Mouse (Mus musculus) 416B (cell line): ENCODE measurements at regions not wholly inside any gene's neighbourhood (a gene's known extent, or its start where the extent isn't known, plus 50 kb on each side); places are given as distances from the start of the nearest gene placed in this dataset.

ENCODE experiments used
- DNase-seq: peaks from one replicate; pipeline ENCODE4 v3.0.0; 2011; ENCODE audit warnings: low read depth

- no peak for DNase-seq
These were observed 145.1 kb downstream of the Zfp36l1 start for GRCm38 (mm10) chr12:79967491-79968255.

GRCm38 (mm10) chr12:79966621-79967490 lies 146.0 kb downstream of the Zfp36l1 start:
- DNase-seq = no peak

DNA sequence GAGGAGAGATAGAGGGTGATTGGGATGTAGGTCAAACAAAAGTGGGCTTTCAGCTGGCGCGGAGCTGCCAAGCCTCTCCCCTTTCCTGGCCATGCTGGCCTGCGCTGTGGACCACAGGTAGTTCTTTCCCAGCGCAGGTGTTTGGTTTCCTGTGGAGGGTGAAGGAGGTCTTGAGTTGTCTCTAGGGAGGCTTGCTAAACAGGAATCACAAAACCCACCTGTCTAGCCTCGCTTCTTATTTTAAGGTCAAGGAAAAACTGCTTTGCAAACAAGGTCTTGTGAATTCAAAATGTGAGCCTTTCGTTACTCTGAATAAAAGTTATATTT lies 146.6 kb downstream of the Zfp36l1 start:
- no peak for DNase-seq

DNA sequence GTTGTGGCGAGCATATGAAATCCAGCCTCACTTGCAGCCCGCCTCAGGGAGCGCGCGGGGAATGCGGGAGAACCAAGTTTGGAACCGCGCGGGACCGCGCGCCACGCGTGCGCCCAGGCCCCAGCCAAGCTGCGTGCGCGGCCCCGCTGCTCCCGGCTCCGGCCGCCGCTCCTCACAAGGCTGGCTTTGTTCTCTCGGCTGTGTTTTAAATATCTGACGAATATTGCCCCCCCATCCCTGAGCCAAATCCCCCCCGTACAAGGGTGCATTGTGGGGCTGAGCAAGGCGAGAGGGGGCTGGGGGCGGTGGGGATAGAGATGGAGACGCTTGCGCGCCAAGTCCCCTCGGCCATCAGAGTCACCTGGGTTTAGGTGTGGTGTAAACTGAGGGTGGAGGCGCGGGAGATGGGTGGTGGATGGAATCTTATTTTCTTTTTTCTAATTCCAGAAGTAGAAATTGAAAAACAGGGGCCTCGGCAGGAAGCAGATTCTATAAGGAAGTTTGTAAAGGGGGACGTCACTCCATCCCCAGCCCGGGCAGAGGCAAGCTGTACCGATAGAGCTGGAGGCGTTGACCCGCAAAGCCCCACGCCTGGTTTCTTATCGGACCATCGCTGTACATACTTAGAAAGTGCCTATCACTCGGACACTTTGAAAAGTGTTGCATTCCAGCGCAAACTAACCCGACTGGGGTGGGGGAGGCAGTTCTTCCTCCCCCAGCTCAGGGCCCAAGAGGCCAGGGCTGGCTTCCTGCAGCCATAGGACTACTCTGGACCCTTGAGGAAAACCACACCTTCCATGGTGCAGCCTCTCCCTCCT lies 147.1 kb downstream of the Zfp36l1 start:
- DNase-seq = no peak

DNA sequence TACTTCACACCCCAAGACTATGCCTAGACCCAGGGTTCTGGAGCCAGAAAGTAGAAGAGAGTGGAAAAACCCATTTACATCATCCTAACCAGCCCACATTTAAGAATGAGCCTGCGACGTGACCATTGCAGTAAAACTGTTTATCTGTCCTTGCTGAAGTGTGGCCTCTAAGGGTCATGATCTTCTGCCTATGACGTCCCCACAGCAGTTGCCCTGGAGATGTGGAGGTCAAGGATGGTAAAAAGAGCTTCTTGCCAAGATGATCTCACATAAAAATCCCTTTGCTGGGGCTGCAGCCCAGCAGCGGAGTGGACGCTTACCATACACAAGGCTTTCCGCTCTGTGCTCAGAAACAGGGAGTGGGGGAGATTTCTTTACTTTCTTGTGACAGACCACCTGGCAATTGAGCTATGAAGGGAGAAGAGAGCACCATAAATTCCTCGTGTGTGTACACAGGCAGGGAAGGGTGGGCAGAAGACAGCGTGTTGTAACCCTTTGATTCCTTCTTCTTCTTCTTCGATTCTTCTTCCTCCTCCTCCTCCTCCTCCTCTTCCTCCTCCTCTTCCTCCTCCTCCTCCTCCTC lies 149.3 kb downstream of the Zfp36l1 start:
- DNase-seq = no peak

GRCm38 (mm10) chr12:79962649-79963236 lies 150.1 kb downstream of the Zfp36l1 start:
- no peak for DNase-seq

DNA sequence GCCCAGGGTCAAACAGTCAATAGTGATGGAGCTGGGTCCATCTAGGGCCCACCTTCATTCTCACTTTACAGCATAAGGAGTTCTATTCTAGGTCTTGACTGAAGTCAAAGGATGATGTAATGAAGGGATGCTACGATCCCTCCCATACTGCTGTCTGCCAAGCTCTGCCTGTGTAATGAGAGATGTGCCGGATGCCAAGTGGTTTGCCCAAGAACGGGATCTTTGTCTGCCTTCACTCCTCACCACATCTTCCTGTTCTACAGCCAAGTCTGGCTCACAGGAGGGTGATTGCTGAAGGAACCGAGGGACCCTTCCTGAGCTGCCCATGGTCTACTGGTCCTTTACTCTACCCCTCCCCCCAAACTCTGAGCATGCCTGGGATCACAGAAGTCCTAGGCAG lies 150.9 kb downstream of the Zfp36l1 start:
- peak; percentile 51 for DNase-seq

DNA sequence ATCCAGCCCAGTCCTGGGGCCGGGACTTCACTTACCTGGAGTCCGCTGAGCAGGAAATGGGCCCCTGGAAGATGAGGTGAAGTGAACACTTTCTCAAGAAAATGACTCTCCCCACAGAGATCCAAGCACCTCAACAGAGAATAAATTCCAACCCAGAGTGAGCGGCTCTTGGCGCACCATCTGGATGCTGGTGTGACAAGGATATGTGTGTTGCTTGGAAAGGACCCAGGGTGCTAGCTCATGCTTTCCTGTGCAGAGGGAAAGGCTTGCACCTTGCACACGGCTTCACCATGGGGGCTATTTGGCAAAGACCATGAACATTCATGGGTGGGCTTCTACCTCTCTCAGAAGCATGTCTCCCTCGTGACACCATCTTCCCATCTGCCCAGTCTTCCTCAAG lies 151.7 kb downstream of the Zfp36l1 start:
- DNase-seq = no peak

DNA sequence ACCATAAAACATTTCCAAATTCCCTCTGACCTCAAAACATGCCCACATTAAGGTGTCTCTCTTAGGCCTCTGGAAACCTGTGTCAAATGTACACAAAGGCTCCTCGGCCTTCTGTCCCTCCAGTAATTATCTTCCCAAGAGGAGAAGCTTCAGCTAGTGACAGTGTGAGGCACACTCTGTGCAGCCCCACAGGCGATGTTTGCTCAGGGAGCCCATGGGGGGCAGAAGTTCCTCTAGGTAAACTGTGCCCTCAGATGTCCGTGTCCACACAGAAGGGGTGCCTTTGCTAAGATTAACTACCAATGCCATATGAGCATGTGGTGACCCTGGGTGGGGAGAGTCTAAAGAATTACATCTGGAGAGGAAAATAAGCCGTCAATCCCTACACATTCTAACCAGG lies 152.4 kb downstream of the Zfp36l1 start:
- DNase-seq = no peak

DNA sequence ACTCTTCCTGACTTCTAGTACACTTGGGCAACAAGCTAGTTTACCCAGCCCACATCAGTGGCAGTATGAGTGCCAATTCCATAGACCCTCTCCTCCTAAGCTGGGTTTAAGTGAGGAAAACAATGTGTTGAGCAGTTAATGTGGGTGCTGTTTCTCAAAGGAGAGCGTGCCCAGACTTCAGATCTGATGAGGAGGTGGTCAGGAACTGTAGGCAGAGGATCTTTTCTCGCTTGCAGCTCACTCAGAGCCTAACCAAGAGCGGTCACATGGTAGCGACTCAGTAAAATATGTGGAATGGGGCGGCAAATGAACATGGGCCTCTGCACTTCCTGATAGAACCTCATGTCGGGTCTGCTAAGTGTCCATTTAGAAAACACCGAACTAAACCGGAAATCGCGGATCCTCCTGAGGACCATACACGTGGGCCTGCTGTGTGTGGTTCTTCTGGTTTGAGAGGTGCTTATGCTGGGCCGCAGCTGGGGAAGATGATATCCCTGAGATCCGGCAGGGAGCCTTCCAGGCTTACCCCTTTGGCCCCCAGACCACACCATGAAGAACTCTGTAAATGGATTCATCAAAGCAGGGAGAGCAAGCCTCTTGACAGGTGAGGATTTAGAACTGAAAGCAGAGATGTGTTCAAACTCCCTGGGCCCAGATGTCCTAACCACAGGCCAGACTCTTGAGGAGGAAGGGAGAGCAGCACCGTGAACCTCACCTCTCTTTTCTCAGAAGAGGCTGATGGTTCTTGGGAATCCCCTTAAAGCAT lies 153.1 kb downstream of the Zfp36l1 start:
- DNase-seq = no peak

GRCm38 (mm10) chr12:79957211-79957610 lies 155.6 kb downstream of the Zfp36l1 start:
- no peak for DNase-seq

DNA sequence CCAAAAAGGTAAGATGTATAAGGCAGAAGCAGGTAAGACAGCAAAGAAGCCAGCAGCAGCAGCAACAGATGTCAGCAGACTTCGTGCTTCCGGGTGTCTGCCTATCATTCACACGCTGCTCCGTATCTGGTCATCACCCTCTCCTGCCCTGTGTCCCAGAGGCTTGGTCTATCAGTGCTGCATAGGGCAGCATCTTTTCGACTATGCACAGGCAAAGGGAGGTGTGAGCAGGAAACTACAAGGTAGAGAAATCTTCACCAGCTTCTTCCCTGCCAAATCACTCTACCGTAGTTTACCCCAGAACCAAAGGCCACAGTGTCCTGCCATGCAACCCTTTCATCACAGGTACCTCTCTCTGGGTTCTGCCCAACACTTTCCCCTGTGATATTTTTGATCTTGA lies 156.5 kb downstream of the Zfp36l1 start:
- no peak for DNase-seq

DNA sequence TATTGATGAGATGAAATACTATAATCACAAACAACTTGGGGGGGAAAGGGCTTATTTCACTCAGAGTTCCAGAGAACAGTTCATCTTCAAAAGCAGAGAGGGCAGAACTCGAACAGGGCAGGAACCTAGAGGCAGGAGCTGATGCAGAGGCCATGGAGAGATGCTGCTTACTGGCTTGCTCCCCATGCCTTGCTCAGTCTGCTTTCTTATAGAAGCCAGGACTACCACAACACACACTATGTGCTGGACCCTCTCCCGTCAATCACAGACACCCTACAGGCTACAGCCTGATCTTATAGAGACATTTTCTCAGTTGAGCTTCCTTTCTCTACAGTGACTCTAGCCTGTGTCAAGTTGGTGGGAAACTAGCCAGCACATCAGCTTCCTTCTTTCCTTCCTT lies 157.3 kb downstream of the Zfp36l1 start:
- DNase-seq = no peak

DNA sequence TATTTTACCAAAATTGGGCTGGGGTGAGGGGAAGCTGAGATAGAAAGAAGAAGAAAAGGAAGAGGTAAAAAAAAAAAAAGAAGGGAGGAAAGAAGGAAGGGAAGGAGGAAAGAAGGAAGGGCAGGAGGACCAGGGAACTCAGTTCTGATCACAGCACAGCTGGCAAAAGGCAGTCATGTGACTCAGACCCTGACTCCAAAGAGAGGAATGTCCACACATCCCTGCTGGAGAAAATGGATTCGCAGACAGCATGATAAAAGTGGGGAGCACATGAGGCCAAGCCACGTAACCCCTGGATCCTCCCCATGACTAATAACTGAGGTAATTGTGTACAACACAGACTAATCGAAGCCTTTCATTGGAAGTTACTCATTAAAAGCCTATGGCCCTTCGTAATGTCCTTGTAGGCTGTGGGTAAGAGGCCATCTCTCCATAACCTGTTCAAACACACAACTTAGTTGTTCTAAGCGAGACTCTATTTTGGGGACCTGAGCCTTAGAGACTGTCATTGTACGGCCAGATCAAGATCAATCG lies 162.2 kb downstream of the Zfp36l1 start:
- no peak for DNase-seq

DNA sequence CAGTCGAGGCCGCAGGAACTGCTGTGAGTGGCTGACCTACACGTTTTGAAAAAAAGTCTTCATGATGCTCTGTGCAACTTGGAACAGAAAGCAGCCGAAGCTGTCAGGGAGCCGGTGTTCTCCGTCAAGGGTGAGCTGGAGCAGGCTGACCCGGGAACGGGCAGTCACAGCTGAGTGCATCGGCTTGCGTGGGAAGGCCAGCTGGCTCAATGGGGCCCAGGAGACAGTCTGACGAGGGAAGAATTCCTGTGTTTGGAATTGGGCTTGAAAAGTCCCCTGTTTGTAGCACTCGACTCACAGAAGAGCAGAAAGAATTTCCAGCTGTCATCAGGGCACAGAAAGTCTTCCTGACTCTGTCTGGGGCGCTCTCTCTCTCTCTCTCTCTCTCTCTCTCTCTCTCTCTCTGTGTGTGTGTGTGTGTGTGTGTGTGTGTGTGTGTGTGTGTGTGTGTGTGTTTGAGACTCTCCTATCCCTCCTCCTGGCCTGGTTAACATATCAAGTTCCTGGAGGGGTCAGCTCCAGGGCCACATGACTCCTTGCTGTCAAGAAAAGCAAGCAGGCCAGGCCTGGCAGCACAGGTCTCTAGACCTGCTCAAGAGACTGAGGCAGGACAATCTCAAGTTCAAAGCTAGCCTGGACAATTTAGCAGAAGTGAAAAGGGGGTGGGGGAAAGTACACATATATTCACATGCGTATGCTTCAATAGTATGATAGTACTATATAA lies 163.6 kb downstream of the Zfp36l1 start:
- no peak for DNase-seq

DNA sequence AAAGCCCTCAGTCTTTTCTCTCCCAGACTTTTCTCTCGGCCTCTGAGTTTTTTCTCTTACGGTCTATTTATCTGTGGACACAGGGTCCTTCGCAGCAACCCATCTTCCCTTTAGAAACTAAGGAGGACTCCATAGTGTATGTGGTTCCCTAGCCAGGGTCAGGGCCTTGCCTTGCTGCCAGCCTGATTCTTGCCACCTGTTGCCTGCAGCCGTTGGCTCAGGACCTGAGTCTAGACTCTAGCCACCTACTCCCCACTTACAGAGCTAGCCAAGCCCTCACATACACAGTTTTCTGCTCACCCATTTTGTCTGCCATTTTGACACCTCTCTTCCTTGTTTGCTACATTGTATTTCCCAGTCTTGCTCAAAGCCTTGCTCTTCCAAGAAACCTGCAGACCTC lies 165.2 kb downstream of the Zfp36l1 start:
- DNase-seq = no peak

DNA sequence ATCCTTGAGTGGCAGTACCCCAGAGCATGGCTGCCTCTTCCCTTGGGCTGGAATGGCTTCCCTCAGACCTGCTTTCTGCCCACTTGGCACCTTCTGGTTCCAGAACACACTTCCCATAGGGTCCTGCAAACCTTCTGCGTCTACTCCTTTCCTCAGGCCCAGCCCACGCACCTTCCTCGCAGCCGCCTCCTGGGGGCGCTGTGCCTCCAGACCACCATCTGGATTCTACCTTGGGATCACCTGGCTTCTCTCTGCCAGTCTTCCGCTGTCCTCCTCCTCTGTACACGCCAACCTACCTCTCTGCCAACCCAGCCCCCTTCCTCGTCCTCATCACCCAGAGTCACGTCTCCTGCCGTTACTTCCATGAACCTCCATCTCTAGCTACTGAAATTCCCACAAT lies 166.0 kb downstream of the Zfp36l1 start:
- DNase-seq = no peak

DNA sequence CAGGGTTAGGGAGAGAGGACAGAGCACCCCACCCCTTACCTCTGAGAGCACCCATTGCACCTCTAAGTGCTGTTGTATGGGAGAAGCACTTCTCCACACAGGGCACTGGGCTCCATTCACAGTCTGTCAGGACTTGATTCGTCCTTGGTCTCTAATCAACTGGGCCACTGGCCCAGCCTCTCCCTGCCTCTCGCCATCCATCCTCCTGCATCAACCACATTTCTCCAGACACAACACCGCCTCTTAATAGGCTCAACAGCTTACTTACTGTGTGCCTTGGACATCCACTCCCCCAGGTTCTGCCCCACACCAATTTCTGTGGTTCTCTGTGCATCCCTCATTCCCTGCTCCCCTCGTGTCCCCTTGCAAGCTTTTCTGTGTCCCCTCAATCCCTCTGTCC lies 166.9 kb downstream of the Zfp36l1 start:
- DNase-seq = no peak

- DNase-seq = peak; percentile 15
These were observed 167.9 kb downstream of the Zfp36l1 start for GRCm38 (mm10) chr12:79944714-79945493.
